Mouse (Mus musculus): ENCODE data around the gene Tmem254b. TPM values are rescaled to one million over a fixed set of nuclear protein-coding genes. Genes with fewer than 3 reads are reported as not detected.
"Not testable (repeated sequence)": the region's sequence is repeated elsewhere in the genome, so short reads cannot be mapped to it uniquely, and the experiment has no call there.

The Tmem254b gene
- 10 to 100 TPM; 15.2 to 16.2 TPM for total RNA-seq (2021)
- long read RNA-seq, experiment 1, transcript Tmem254b-201 (4 exons, 1,447 nt), result major isoform, 5 of 7 reads
- long read RNA-seq, experiment 1, partial matches to known transcripts, result 0 of 7 reads
- long read RNA-seq, experiment 1, other reads (novel, unspliced or antisense), result 1 of 7 reads
- long read RNA-seq, experiment 2, transcript Tmem254b-201 (4 exons, 1,447 nt), result major isoform, 15 of 17 reads
- long read RNA-seq, experiment 2, partial matches to known transcripts, result 0 of 17 reads
- long read RNA-seq, experiment 2, other reads (novel, unspliced or antisense), result 1 of 17 reads

GRCm38 (mm10) chr14:26206926-26207247 is at the start of gene Tmem254b:
TSS of gene Tmem254b (minus strand) at chr14:26207041.
- not testable (repeated sequence) for H3K4me3 ChIP-seq; DNase-seq (ENCODE audit: low spot score in 2 of 2); H3K27ac ChIP-seq

- DNase-seq (ENCODE audit: low spot score in 2 of 2); H3K4me3 ChIP-seq; H3K27ac ChIP-seq: not testable (repeated sequence)
Observed at GRCm38 (mm10) chr14:26237183-26237582, 30.3 kb upstream of the Tmem254b start.

GRCm38 (mm10) chr14:26216233-26217000 is 9.6 kb upstream of the Tmem254b start:
- not testable (repeated sequence) for H3K4me3 ChIP-seq; H3K27ac ChIP-seq; DNase-seq (ENCODE audit: low spot score in 2 of 2)

GRCm38 (mm10) chr14:26206197-26206925 is 480 bp downstream of the Tmem254b start:
- DNase-seq (ENCODE audit: low spot score in 2 of 2); H3K4me3 ChIP-seq: not testable (repeated sequence)

GRCm38 (mm10) chr14:26197851-26198250 is 9.0 kb downstream of the Tmem254b start:
- not testable (repeated sequence) for H3K4me3 ChIP-seq; H3K27ac ChIP-seq; DNase-seq (ENCODE audit: low spot score in 2 of 2)

More at GRCm38 (mm10) chr14:26206197-26206925, 480 bp downstream of the Tmem254b start:
- not testable (repeated sequence) for H3K27ac ChIP-seq

- H3K27ac ChIP-seq; DNase-seq (ENCODE audit: low spot score in 2 of 2); H3K4me3 ChIP-seq: not testable (repeated sequence)
Observed at GRCm38 (mm10) chr14:26188361-26188760, 18.5 kb downstream of the Tmem254b start.

GRCm38 (mm10) chr14:26186638-26187037 is 20.2 kb downstream of the Tmem254b start:
- not testable (repeated sequence) for DNase-seq (ENCODE audit: low spot score in 2 of 2); H3K4me3 ChIP-seq; H3K27ac ChIP-seq

- H3K27ac ChIP-seq; H3K4me3 ChIP-seq; DNase-seq (ENCODE audit: low spot score in 2 of 2): not testable (repeated sequence)
Observed at GRCm38 (mm10) chr14:26182380-26182779, 24.5 kb downstream of the Tmem254b start, which contains the start of gene Plac9b. TSS of gene Plac9b (minus strand) at chr14:26182480.

- H3K4me3 ChIP-seq; H3K27ac ChIP-seq; DNase-seq (ENCODE audit: low spot score in 2 of 2): not testable (repeated sequence)
Observed at GRCm38 (mm10) chr14:26181660-26182059, 25.2 kb downstream of the Tmem254b start.

GRCm38 (mm10) chr14:26175028-26175427 is 31.8 kb downstream of the Tmem254b start:
- not testable (repeated sequence) for H3K27ac ChIP-seq; DNase-seq (ENCODE audit: low spot score in 2 of 2); H3K4me3 ChIP-seq

- DNase-seq (ENCODE audit: low spot score in 2 of 2); H3K4me3 ChIP-seq; H3K27ac ChIP-seq: not testable (repeated sequence)
Observed at GRCm38 (mm10) chr14:26173955-26174354, 32.9 kb downstream of the Tmem254b start.

GRCm38 (mm10) chr14:26165266-26165665 is 41.6 kb downstream of the Tmem254b start:
- DNase-seq (ENCODE audit: low spot score in 2 of 2); H3K4me3 ChIP-seq; H3K27ac ChIP-seq: not testable (repeated sequence)

- H3K27ac ChIP-seq; DNase-seq (ENCODE audit: low spot score in 2 of 2); H3K4me3 ChIP-seq: not testable (repeated sequence)
Observed at GRCm38 (mm10) chr14:26162423-26162822, 44.4 kb downstream of the Tmem254b start.

GRCm38 (mm10) chr14:26161156-26161555 is 45.7 kb downstream of the Tmem254b start:
- H3K27ac ChIP-seq; H3K4me3 ChIP-seq; DNase-seq (ENCODE audit: low spot score in 2 of 2): not testable (repeated sequence)

GRCm38 (mm10) chr14:26156032-26156431 is 50.8 kb downstream of the Tmem254b start:
- H3K27ac ChIP-seq; H3K4me3 ChIP-seq; DNase-seq (ENCODE audit: low spot score in 2 of 2): not testable (repeated sequence)

Measured in layer of hippocampus, adult 2 months (tissue).